Mouse (Mus musculus) A20 (cell line): ENCODE data around the gene Btbd19.

Source experiments
- DNase-seq: peaks from one replicate; pipeline ENCODE4 v3.0.0-alpha.2; 2011; ENCODE audit warnings: low read depth, low spot score

Btbd19 gene

GRCm38 (mm10) chr4:117134601-117134995 lies 9.1 kb upstream of the Btbd19 start:
- no peak for DNase-seq

- DNase-seq = peak; percentile 98
Observed at GRCm38 (mm10) chr4:117133817-117134600, 8.5 kb upstream of the Btbd19 start, which contains the start of gene Plk3. Gene Plk3, minus strand, starts transcription at chr4:117133963.

GRCm38 (mm10) chr4:117133366-117133796 lies 7.9 kb upstream of the Btbd19 start:
- DNase-seq = no peak

GRCm38 (mm10) chr4:117132794-117133143 lies 7.2 kb upstream of the Btbd19 start:
- DNase-seq = no peak

- no peak for DNase-seq
Observed at GRCm38 (mm10) chr4:117131890-117132793, 6.6 kb upstream of the Btbd19 start.

- DNase-seq = no peak
Observed at GRCm38 (mm10) chr4:117131198-117131597, 5.7 kb upstream of the Btbd19 start.

- no peak for DNase-seq
Observed at GRCm38 (mm10) chr4:117130790-117131189, 5.3 kb upstream of the Btbd19 start.

- DNase-seq = no peak
Observed at GRCm38 (mm10) chr4:117127991-117128686, 2.6 kb upstream of the Btbd19 start.

- no peak for DNase-seq
Observed at GRCm38 (mm10) chr4:117126675-117127290, 1.3 kb upstream of the Btbd19 start, which contains the start of gene Tctex1d4. Gene Tctex1d4, plus strand, starts transcription at chr4:117126794.

- no peak for DNase-seq
Observed at GRCm38 (mm10) chr4:117125910-117126674, 567 bp upstream of the Btbd19 start.

- DNase-seq = peak; percentile 85
Observed at GRCm38 (mm10) chr4:117124518-117125347, 792 bp downstream of the Btbd19 start.

GRCm38 (mm10) chr4:117124218-117124517 lies 1.4 kb downstream of the Btbd19 start:
- DNase-seq = no peak

- no peak for DNase-seq
Observed at GRCm38 (mm10) chr4:117123546-117124217, 1.8 kb downstream of the Btbd19 start.

GRCm38 (mm10) chr4:117122209-117122608 lies 3.3 kb downstream of the Btbd19 start:
- no peak for DNase-seq

GRCm38 (mm10) chr4:117120445-117121414 lies 4.8 kb downstream of the Btbd19 start:
- DNase-seq = peak; percentile 94

- no peak for DNase-seq
Observed at GRCm38 (mm10) chr4:117120052-117120444, 5.5 kb downstream of the Btbd19 start.

GRCm38 (mm10) chr4:117119636-117120035 lies 5.9 kb downstream of the Btbd19 start:
- no peak for DNase-seq

- DNase-seq = no peak
Observed at GRCm38 (mm10) chr4:117117931-117118330, 7.6 kb downstream of the Btbd19 start.
